Mouse (Mus musculus): ENCODE data around the gene Tnfaip8l1. TPM values are rescaled to one million over a fixed set of nuclear protein-coding genes. Genes with fewer than 3 reads are reported as not detected.

The Tnfaip8l1 gene
- polyA plus RNA-seq (2014; fragmentation: Nextera tagmentation; extraction: Ambion mirVana) = 9.7 and 10.9 TPM in 2 replicates

DNA sequence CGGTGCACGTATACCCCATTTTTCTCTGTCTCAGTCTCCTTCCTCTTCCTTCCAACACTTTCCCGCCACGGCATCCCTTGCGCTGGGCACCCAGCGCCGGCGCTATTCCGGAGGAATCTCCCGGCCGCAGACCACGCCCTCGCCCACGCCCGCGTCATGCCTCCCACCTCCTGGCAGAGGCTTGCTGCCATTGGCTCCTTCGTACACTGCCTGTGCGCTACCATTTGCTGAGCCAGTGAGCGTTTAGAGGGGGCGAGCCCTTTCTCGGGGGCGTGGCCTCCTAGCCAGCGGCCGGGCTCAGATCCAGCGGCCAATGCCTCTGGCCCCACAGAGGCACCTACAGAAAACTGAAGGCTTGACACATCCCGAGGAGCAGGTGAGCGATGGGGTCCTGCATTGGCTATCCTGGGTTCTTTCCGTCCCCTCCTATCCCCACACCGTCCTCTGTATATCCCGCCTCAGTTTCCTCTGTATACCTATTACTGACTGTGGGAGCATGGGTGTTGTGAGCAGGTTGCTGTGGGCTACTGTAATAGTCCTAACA is at the start of gene Tnfaip8l1:
Gene Tnfaip8l1 (plus strand): TSS at position 247 of the 544 bp plus-strand sequence.
- H3K9me3 ChIP-seq (replicated peaks; ENCODE audit: control insufficient read depth, low read length) = no peaks in the 10 kb centered on the region
- no peaks in the 10 kb centered on the region; the same call in 1 of the 2 replicates for H3K27me3 ChIP-seq (replicated peaks; ENCODE audit: control insufficient read depth, insufficient read depth, low read length)
- peak within 1 kb of the TSS; percentile 55 for H3K9ac ChIP-seq (ENCODE audit: low read length)
- 1% methylated on average over 30 of the region's 30 CpGs for WGBS
- no peak within 1 kb of the TSS for H3K27ac ChIP-seq (ENCODE audit: low read depth, low read length)
- ATAC-seq (peak; percentile 98), DNase-seq (ENCODE audit: low spot score) (peak; percentile 96)
- H3K4me3 ChIP-seq (ENCODE audit: low read depth, low read length) = peak within 1 kb of the TSS; percentile 36
- no peaks in the 10 kb centered on the region for H3K36me3 ChIP-seq (ENCODE audit: control insufficient read depth, insufficient read depth, low read length)
- peak within 1 kb of the TSS; percentile 65 for H3K4me2 ChIP-seq (ENCODE audit: low read length)
- H3K4me1 ChIP-seq (ENCODE audit: control insufficient read depth, insufficient read depth, low read length) = peaks cover 10% of the 10 kb centered on the region; the same call in 1 of the 2 replicates

GRCm38 (mm10) chr17:56112743-56113142 is 49.5 kb upstream of the Tnfaip8l1 start:
- no peak overlapping the region for H3K4me3 ChIP-seq (ENCODE audit: low read depth, low read length)
- H3K27ac ChIP-seq (ENCODE audit: low read depth, low read length) = no peak overlapping the region
- WGBS = 68% methylated on average over 3 of the region's 3 CpGs
- ATAC-seq (no peak), DNase-seq (ENCODE audit: low spot score) (no peak)
- H3K9ac ChIP-seq (ENCODE audit: low read length) = no peak overlapping the region
- 0 out of 2 replicates have a peak, but pooled peaks cover 4% of the 10 kb centered on the region for H3K4me1 ChIP-seq (ENCODE audit: control insufficient read depth, insufficient read depth, low read length)
- H3K36me3 ChIP-seq (ENCODE audit: control insufficient read depth, insufficient read depth, low read length) = no peaks in the 10 kb centered on the region
- H3K9me3 ChIP-seq (replicated peaks; ENCODE audit: control insufficient read depth, low read length) = no peaks in the 10 kb centered on the region
- no peak overlapping the region for H3K4me2 ChIP-seq (ENCODE audit: low read length)
- H3K27me3 ChIP-seq (replicated peaks; ENCODE audit: control insufficient read depth, insufficient read depth, low read length) = 0 out of 2 replicates have a peak, but pooled peaks cover 6% of the 10 kb centered on the region

GRCm38 (mm10) chr17:56116193-56116592 is 46.1 kb upstream of the Tnfaip8l1 start:
- Histone ChIP-seq H3K9ac (ENCODE audit: low read length) (no peak overlapping the region), H3K27ac (ENCODE audit: low read depth, low read length) (no peak overlapping the region), H3K36me3 (ENCODE audit: control insufficient read depth, insufficient read depth, low read length) (no peaks in the 10 kb centered on the region), H3K27me3 (replicated peaks; ENCODE audit: control insufficient read depth, insufficient read depth, low read length) (peaks cover 37% of the 10 kb centered on the region), H3K9me3 (replicated peaks; ENCODE audit: control insufficient read depth, low read length) (no peaks in the 10 kb centered on the region), H3K4me2 (ENCODE audit: low read length) (no peak overlapping the region), H3K4me1 (ENCODE audit: control insufficient read depth, insufficient read depth, low read length) (0 out of 2 replicates have a peak, but pooled peaks cover 4% of the 10 kb centered on the region), H3K4me3 (ENCODE audit: low read depth, low read length) (no peak overlapping the region)
- 79% methylated on average over 10 of the region's 10 CpGs for WGBS
- no peak for ATAC-seq
- no peak for DNase-seq (ENCODE audit: low spot score)

GRCm38 (mm10) chr17:56117251-56117710 is 45.0 kb upstream of the Tnfaip8l1 start, which contains the start of gene Plin5:
TSS of gene Plin5 (minus strand) at chr17:56117596.
- Histone ChIP-seq H3K36me3 (ENCODE audit: control insufficient read depth, insufficient read depth, low read length) (no peaks in the 10 kb centered on the region), H3K4me3 (ENCODE audit: low read depth, low read length) (peak within 1 kb of the TSS; percentile 10; the same call in 1 of the 2 replicates), H3K27me3 (replicated peaks; ENCODE audit: control insufficient read depth, insufficient read depth, low read length) (peaks cover 48% of the 10 kb centered on the region), H3K27ac (ENCODE audit: low read depth, low read length) (no peak within 1 kb of the TSS), H3K9me3 (replicated peaks; ENCODE audit: control insufficient read depth, low read length) (peaks cover 4% of the 10 kb centered on the region; the same call in 1 of the 2 replicates), H3K4me2 (ENCODE audit: low read length) (peak within 1 kb of the TSS; percentile 46), H3K9ac (ENCODE audit: low read length) (peak within 1 kb of the TSS; percentile 14; the same call in 1 of the 2 replicates), H3K4me1 (ENCODE audit: control insufficient read depth, insufficient read depth, low read length) (0 out of 2 replicates have a peak, but pooled peaks cover 4% of the 10 kb centered on the region)
- DNase-seq (ENCODE audit: low spot score) (peak; percentile 34), ATAC-seq (peak; percentile 44; the same call in 1 of the 2 replicates)
- 2% methylated on average over 27 of the region's 27 CpGs for WGBS

GRCm38 (mm10) chr17:56119431-56119830 is 42.8 kb upstream of the Tnfaip8l1 start:
- WGBS = 52% methylated on average over 12 of the region's 12 CpGs
- ATAC-seq (no peak), DNase-seq (ENCODE audit: low spot score) (no peak)
- H3K27me3 ChIP-seq (replicated peaks; ENCODE audit: control insufficient read depth, insufficient read depth, low read length) = peaks cover 68% of the 10 kb centered on the region
- H3K36me3 ChIP-seq (ENCODE audit: control insufficient read depth, insufficient read depth, low read length) = peaks cover 11% of the 10 kb centered on the region; the same call in 1 of the 2 replicates
- no peak overlapping the region for H3K27ac ChIP-seq (ENCODE audit: low read depth, low read length)
- no peak overlapping the region for H3K9ac ChIP-seq (ENCODE audit: low read length)
- H3K4me3 ChIP-seq (ENCODE audit: low read depth, low read length) = no peak overlapping the region
- H3K9me3 ChIP-seq (replicated peaks; ENCODE audit: control insufficient read depth, low read length) = peaks cover 10% of the 10 kb centered on the region
- no peak overlapping the region for H3K4me2 ChIP-seq (ENCODE audit: low read length)
- H3K4me1 ChIP-seq (ENCODE audit: control insufficient read depth, insufficient read depth, low read length) = 0 out of 2 replicates have a peak, but pooled peaks cover 4% of the 10 kb centered on the region

GRCm38 (mm10) chr17:56119981-56120880 is 42.0 kb upstream of the Tnfaip8l1 start:
- 0 out of 2 replicates have a peak, but pooled peaks cover 4% of the 10 kb centered on the region for H3K4me1 ChIP-seq (ENCODE audit: control insufficient read depth, insufficient read depth, low read length)
- H3K36me3 ChIP-seq (ENCODE audit: control insufficient read depth, insufficient read depth, low read length) = peaks cover 14% of the 10 kb centered on the region
- ATAC-seq (no peak), DNase-seq (ENCODE audit: low spot score) (no peak)
- H3K4me3 ChIP-seq (ENCODE audit: low read depth, low read length) = no peak overlapping the region
- peaks cover 10% of the 10 kb centered on the region for H3K9me3 ChIP-seq (replicated peaks; ENCODE audit: control insufficient read depth, low read length)
- H3K9ac ChIP-seq (ENCODE audit: low read length) = no peak overlapping the region
- 11% methylated on average over 65 of the region's 66 CpGs for whole genome bisulfite sequencing
- no peak overlapping the region for H3K4me2 ChIP-seq (ENCODE audit: low read length)
- H3K27ac ChIP-seq (ENCODE audit: low read depth, low read length) = no peak overlapping the region
- peaks cover 72% of the 10 kb centered on the region for H3K27me3 ChIP-seq (replicated peaks; ENCODE audit: control insufficient read depth, insufficient read depth, low read length)

DNA sequence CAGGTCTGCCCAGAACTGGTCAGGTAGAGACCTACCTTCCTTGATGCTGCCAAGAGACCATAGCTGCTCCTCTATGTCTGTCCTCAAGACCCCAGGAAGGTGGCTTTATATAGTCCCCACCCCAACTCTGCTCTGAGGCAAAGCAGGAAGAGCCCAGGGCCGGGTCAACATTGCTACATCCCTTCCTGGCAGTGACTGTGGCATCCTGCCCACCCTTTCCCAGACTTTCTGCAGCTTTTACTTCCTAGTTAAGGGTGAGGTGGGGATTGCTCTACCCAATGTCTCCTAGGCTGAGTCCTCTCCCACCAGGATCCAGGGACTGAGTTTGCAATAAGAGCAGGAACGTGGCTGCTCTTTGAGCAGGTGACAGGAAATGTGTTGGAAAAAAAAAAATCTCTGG is 40.5 kb upstream of the Tnfaip8l1 start, which contains the start of gene Lrg1:
Gene Lrg1 (minus strand): TSS at position 176 of the 400 bp plus-strand sequence.
- Histone ChIP-seq H3K9me3 (replicated peaks; ENCODE audit: control insufficient read depth, low read length) (peaks cover 10% of the 10 kb centered on the region), H3K4me1 (ENCODE audit: control insufficient read depth, insufficient read depth, low read length) (0 out of 2 replicates have a peak, but pooled peaks cover 4% of the 10 kb centered on the region), H3K4me2 (ENCODE audit: low read length) (no peak within 1 kb of the TSS), H3K27me3 (replicated peaks; ENCODE audit: control insufficient read depth, insufficient read depth, low read length) (peaks cover 65% of the 10 kb centered on the region), H3K36me3 (ENCODE audit: control insufficient read depth, insufficient read depth, low read length) (peaks cover 15% of the 10 kb centered on the region), H3K27ac (ENCODE audit: low read depth, low read length) (no peak within 1 kb of the TSS), H3K4me3 (ENCODE audit: low read depth, low read length) (no peak within 1 kb of the TSS), H3K9ac (ENCODE audit: low read length) (no peak within 1 kb of the TSS)
- ATAC-seq = no peak
- no peak for DNase-seq (ENCODE audit: low spot score)
- WGBS = 57% methylated on average over 2 of the region's 2 CpGs

- H3K4me1 ChIP-seq (ENCODE audit: control insufficient read depth, insufficient read depth, low read length) = no peaks in the 10 kb centered on the region
- no peak overlapping the region for H3K27ac ChIP-seq (ENCODE audit: low read depth, low read length)
- 87% methylated on average over 12 of the region's 12 CpGs for WGBS
- H3K27me3 ChIP-seq (replicated peaks; ENCODE audit: control insufficient read depth, insufficient read depth, low read length) = peaks cover 64% of the 10 kb centered on the region
- peaks cover 25% of the 10 kb centered on the region for H3K36me3 ChIP-seq (ENCODE audit: control insufficient read depth, insufficient read depth, low read length)
- H3K9me3 ChIP-seq (replicated peaks; ENCODE audit: control insufficient read depth, low read length) = peaks cover 10% of the 10 kb centered on the region
- no peak overlapping the region for H3K4me2 ChIP-seq (ENCODE audit: low read length)
- ATAC-seq (no peak), DNase-seq (ENCODE audit: low spot score) (no peak)
- no peak overlapping the region for H3K4me3 ChIP-seq (ENCODE audit: low read depth, low read length)
- H3K9ac ChIP-seq (ENCODE audit: low read length) = no peak overlapping the region
These were observed 39.1 kb upstream of the Tnfaip8l1 start for GRCm38 (mm10) chr17:56123161-56123560.

Measured in forebrain, embryonic 14.5 days (tissue).